Mouse (Mus musculus) lung, adult 2 months (tissue): ENCODE data around the gene AI182371. TPM values are rescaled to one million over a fixed set of nuclear protein-coding genes. Genes with fewer than 3 reads are reported as not detected.

Source experiments
- DNase-seq: peaks from one replicate; pipeline ENCODE4 v3.0.0; 2022
- H3K4me1 ChIP-seq: fragments of 200-500 bp; 2 replicates; pipeline ENCODE4 v1.6.1; 2011; ENCODE audit warnings: low read length; ENCODE audit not compliant: control insufficient read depth, insufficient read depth
- H3K4me3 ChIP-seq: fragments of 200-500 bp; replicated peaks from 2 replicates; pipeline ENCODE3; 2011; ENCODE audit warnings: low read depth, mild to moderate bottlenecking, control low read depth, low read length; ENCODE audit errors: extremely low read depth
- CTCF ChIP-seq: fragments of 200-500 bp; IDR thresholded peaks from 2 replicates; pipeline ENCODE4 v1.5.1; 2011; ENCODE audit warnings: mild to moderate bottlenecking, low read length, control low read depth; ENCODE audit not compliant: insufficient read depth
- POLR2A ChIP-seq: fragments of 200-500 bp; IDR thresholded peaks from 2 replicates; pipeline ENCODE4 v1.6.1; 2011; ENCODE audit warnings: low read depth, mild to moderate bottlenecking, control low read depth, low read length, borderline replicate concordance; ENCODE audit errors: extremely low read depth
- WGBS: fragments of 180-500 bp; shearing (Covaris S2); methylation state at CpG from one replicate; pipeline ENCODE4 v1.1.7; 2018; 5-methylcytosine and 5-hydroxymethylcytosine counted together
- polyA plus RNA-seq: library from polyadenylated mRNA; depleted of rRNA; stranded (reverse); fragments of >200 nt; gene quantifications from 2 replicates; pipeline ENCODE4 v1.2.3, GENCODE M21; 2012

AI182371 gene
- polyA plus RNA-seq, 1 experiment: 1.3 TPM

DNA sequence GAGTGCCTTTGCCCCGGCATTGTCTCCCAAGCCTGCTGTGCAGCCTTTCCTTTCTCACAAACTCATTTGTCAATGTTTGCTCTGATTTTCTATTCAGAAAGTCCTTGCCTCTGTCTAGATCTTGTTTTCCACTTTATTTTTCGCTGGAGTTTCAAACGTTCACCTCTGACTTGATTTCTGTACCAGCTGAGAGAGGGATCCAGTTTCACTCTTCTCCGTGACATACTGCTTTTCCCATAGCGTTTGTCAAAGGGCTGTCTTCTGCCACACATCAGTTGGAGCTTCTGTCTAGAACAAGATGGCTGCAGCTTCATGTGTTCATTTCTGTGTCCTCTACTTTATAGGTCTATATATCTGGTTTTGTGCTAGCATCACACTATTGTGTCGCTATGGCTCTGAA is 22.2 kb downstream of the AI182371 start:
- H3K4me3 ChIP-seq: no peak overlapping the region
- H3K4me1 ChIP-seq: no peaks in the 10 kb centered on the region
- 60% methylated on average over 6 of the region's 6 CpGs for WGBS
- no peak for DNase-seq
- TF ChIP-seq CTCF (no peak), POLR2A (no peak)

DNA sequence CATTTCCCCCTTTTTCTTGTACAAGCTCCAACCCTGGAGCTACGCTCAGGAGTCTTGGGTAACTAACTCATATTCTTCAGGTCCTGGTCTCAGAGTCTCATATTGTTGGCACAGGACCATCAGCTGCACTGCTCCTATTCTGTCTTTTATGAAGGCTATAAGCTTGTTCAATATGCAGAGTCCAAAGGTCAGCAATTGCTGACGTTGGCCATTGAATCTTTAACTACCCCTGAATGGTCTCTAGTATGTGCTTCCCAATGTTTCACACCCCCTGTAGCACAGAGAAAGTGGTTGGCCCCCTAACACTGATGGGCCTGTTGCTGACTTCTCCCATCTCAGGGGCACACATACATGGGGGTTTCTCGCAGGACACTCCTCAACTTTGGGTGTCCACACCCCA is 27.0 kb downstream of the AI182371 start:
- H3K4me1 ChIP-seq: no peaks in the 10 kb centered on the region
- 89% methylated on average over 3 of the region's 3 CpGs for WGBS
- DNase-seq: no peak
- no peak for TF ChIP-seq CTCF
- TF ChIP-seq POLR2A: no peak
- no peak overlapping the region for H3K4me3 ChIP-seq

GRCm38 (mm10) chr2:35072547-35072946 is 28.8 kb downstream of the AI182371 start:
- Histone ChIP-seq H3K4me1 (no peaks in the 10 kb centered on the region), H3K4me3 (no peak overlapping the region)
- DNase-seq: no peak
- TF ChIP-seq CTCF (no peak), POLR2A (no peak)
- WGBS: 73% methylated on average over 2 of the region's 2 CpGs

GRCm38 (mm10) chr2:35070275-35070674 is 31.1 kb downstream of the AI182371 start:
- no peak overlapping the region for H3K4me3 ChIP-seq
- no peaks in the 10 kb centered on the region for H3K4me1 ChIP-seq
- 85% methylated on average over 4 of the region's 4 CpGs for WGBS
- TF ChIP-seq POLR2A: no peak
- TF ChIP-seq CTCF: no peak
- DNase-seq: no peak

DNA sequence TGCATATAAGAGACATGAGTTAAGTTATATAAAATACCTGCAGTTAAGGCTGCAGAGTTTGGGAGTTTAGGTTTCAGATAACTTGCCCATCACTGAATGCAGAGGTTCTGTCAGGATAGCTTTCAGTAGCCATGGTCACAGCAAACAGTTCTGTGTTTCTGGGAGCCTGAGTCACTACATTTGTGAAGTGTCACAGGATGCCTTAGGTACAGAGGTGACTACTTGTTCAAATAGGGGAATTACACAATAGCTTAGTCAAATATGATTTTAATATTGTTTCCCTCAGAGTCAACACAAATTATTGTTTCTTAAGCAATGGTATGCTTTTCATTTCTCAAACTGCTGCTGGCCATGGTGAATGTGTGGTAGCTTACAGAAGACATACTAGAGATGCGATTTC is 32.2 kb downstream of the AI182371 start:
- no peak for DNase-seq
- Histone ChIP-seq H3K4me3 (no peak overlapping the region), H3K4me1 (no peaks in the 10 kb centered on the region)
- 81% methylated on average over 1 of the region's 1 CpGs for WGBS
- no peak for TF ChIP-seq POLR2A
- no peak for TF ChIP-seq CTCF

DNA sequence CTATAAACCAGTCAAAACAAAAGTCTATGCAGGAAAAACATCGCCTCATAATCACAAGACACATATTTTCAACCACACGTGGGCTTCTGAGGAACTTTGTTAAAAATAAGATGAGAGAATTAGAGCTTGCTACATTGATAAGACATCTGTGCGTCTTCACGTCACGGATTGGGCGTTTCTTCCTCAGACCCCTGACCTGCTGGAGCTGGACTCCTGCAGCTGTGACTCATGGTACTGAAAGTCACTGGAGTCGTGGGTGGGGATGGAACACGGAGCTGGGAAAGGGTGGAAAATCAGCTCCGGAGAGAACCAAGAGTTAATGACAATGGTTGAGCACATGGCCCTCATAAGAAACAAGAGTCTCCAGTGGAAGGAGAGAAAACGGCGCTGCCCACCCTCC is 34.2 kb downstream of the AI182371 start:
- TF ChIP-seq POLR2A (no peak), CTCF (no peak)
- WGBS: 87% methylated on average over 11 of the region's 11 CpGs
- DNase-seq: no peak
- Histone ChIP-seq H3K4me1 (no peaks in the 10 kb centered on the region), H3K4me3 (no peak overlapping the region)

DNA sequence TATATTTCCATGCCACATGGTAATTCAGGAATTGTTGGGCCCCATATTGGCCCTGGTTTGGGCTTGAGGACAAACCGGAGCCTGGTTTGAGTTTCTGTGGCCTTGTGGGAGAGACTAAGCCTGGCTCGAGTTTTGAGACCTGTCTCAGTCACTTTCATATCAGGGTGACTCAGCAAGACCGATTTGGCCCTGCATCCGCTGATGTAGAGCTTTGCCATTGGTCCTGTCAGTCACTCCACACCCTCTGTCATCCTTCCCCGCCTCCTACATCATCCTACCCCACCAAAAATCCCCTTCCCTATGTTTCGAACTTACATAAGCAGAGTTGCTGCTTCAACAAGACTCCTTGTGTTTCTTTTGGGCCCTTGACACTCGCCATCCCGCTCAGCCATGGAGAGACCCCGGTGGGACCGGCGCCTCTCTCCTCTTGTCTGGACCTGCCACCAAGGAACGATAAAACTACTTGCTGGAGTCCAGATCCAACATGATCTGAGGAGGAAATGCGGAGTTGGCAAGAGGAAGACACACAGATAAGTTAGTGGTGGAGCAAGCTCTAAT is 34.7 kb downstream of the AI182371 start:
- Histone ChIP-seq H3K4me3 (no peak overlapping the region), H3K4me1 (no peaks in the 10 kb centered on the region)
- TF ChIP-seq POLR2A: no peak
- TF ChIP-seq CTCF: no peak
- no peak for DNase-seq
- 89% methylated on average over 13 of the region's 13 CpGs for WGBS

DNA sequence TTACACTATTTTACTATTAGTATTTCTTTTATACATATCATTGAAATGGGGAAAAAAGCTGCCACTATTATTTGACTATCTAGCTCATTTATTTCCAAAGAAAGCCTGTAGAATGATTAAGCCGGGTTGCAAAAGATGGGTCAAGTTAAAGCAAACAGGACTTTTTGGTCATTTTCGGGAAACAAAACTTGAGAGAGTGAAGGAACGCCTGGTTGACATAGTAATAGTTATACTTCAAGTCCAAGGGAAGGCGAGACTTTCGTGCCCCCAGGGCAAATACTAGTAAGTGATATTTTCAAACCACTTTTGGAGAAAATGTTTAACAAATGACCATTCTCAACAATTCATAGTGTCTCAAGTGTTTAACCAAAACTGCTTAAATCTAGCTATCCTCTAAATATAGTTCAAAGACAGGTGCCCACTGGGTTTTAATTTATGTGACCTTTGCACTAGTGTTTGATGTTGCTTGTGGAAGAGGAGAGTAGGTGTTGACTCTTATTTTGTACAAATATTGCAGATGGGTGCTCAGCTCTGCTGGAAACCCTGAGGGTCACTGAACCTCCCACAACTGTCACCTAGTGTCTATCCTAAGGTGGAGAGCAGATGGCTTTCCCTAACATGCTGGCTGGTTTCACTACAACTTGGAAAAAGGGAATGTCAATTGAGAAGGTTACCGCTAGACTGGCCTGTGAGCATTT is 37.9 kb downstream of the AI182371 start:
- TF ChIP-seq POLR2A (no peak), CTCF (no peak)
- 70% methylated on average over 6 of the region's 6 CpGs for WGBS
- no peaks in the 10 kb centered on the region for H3K4me1 ChIP-seq
- DNase-seq: no peak
- H3K4me3 ChIP-seq: no peak overlapping the region

GRCm38 (mm10) chr2:35061338-35061737 is 40.0 kb downstream of the AI182371 start, which contains the start of gene Hc:
TSS of gene Hc (minus strand) at chr2:35061438.
- Histone ChIP-seq H3K4me3 (peak within 1 kb of the TSS; percentile 53), H3K4me1 (no peaks in the 10 kb centered on the region)
- TF ChIP-seq POLR2A: no peak
- no peak for TF ChIP-seq CTCF
- DNase-seq: no peak
- 52% methylated on average over 5 of the region's 5 CpGs for WGBS

GRCm38 (mm10) chr2:35060897-35061296 is 40.4 kb downstream of the AI182371 start:
- Histone ChIP-seq H3K4me1 (no peaks in the 10 kb centered on the region), H3K4me3 (peak overlapping the region; percentile 44)
- no peak for DNase-seq
- 27% methylated on average over 6 of the region's 6 CpGs for WGBS
- TF ChIP-seq CTCF (no peak), POLR2A (no peak)
